Mouse (Mus musculus): ENCODE results near the gene Tmprss11e. TPM values are rescaled to one million over a fixed set of nuclear protein-coding genes. Genes with fewer than 3 reads are reported as not detected.

Gene Tmprss11e
- polyA plus RNA-seq, 1 experiment from 2014 or later = 0.10 TPM

- no peaks in the 10 kb centered on the region for H3K9me3 ChIP-seq (replicated peaks; ENCODE audit: control insufficient read depth, low read length)
- H3K4me2 ChIP-seq = no peak overlapping the region
- H3K4me1 ChIP-seq (ENCODE audit: control insufficient read depth, insufficient read depth, low read length) = no peaks in the 10 kb centered on the region
- no peak overlapping the region for H3K27ac ChIP-seq (ENCODE audit: low read depth, low read length)
- no peak overlapping the region for H3K4me3 ChIP-seq (ENCODE audit: low read depth, low read length)
- no peak overlapping the region for H3K9ac ChIP-seq (ENCODE audit: low read depth, low read length)
- ATAC-seq (replicated peaks; ENCODE audit: insufficient number of reproducible peaks, low FRiP score, low TSS enrichment) = no peak
- H3K36me3 ChIP-seq (ENCODE audit: control insufficient read depth, insufficient read depth, low read length) = no peaks in the 10 kb centered on the region
- no peaks in the 10 kb centered on the region for H3K27me3 ChIP-seq (ENCODE audit: control insufficient read depth, insufficient read depth, low read length)
These were observed 25.4 kb upstream of the Tmprss11e start for GRCm38 (mm10) chr5:86771010-86771409.

DNA sequence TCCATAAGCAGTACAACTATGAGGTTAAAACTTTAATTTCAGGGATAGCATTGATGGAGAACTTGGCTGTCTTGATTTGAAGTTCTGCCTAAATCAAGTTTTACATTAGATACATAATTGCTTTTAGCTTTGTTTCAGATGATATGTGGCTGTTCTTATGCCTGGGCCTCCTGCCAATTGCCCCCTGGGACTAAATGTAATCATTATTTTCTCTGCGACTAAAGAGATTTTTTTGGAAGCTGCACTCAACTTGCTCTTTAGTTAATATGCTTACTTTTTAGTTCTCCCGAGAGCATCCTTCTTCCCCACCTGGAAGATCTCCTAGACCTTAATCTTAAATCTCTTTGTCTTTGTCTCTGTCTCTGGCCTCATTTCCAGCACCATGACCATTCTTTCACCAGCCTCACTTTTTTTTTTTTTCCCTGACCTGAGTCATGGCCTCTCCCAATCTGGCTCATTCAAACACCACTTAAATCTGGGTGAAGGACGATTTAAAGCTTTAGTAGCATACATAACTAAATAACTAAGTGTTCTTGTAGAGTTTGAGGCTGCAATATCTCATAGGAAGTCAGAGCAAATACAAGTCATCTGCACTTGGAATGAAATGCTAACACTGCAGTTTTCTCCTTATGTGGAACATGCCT is 23.5 kb upstream of the Tmprss11e start:
- H3K27ac ChIP-seq (ENCODE audit: low read depth, low read length) = no peak overlapping the region
- no peak overlapping the region for H3K4me3 ChIP-seq (ENCODE audit: low read depth, low read length)
- H3K4me1 ChIP-seq (ENCODE audit: control insufficient read depth, insufficient read depth, low read length) = no peaks in the 10 kb centered on the region
- H3K36me3 ChIP-seq (ENCODE audit: control insufficient read depth, insufficient read depth, low read length) = no peaks in the 10 kb centered on the region
- no peak overlapping the region for H3K9ac ChIP-seq (ENCODE audit: low read depth, low read length)
- 48% methylated on average over 3 of the region's 3 CpGs for WGBS (ENCODE audit: insufficient replicate concordance)
- no peaks in the 10 kb centered on the region for H3K27me3 ChIP-seq (ENCODE audit: control insufficient read depth, insufficient read depth, low read length)
- no peaks in the 10 kb centered on the region for H3K9me3 ChIP-seq (replicated peaks; ENCODE audit: control insufficient read depth, low read length)
- no peak for ATAC-seq (replicated peaks; ENCODE audit: insufficient number of reproducible peaks, low FRiP score, low TSS enrichment)
- H3K4me2 ChIP-seq = no peak overlapping the region

- no peaks in the 10 kb centered on the region for H3K9me3 ChIP-seq (replicated peaks; ENCODE audit: control insufficient read depth, low read length)
- no peak overlapping the region for H3K4me2 ChIP-seq
- no peak for ATAC-seq (replicated peaks; ENCODE audit: insufficient number of reproducible peaks, low FRiP score, low TSS enrichment)
- H3K36me3 ChIP-seq (ENCODE audit: control insufficient read depth, insufficient read depth, low read length) = no peaks in the 10 kb centered on the region
- H3K27ac ChIP-seq (ENCODE audit: low read depth, low read length) = no peak overlapping the region
- WGBS (ENCODE audit: insufficient replicate concordance) = 56% methylated on average over 3 of the region's 3 CpGs
- H3K4me1 ChIP-seq (ENCODE audit: control insufficient read depth, insufficient read depth, low read length) = no peaks in the 10 kb centered on the region
- H3K4me3 ChIP-seq (ENCODE audit: low read depth, low read length) = no peak overlapping the region
- no peaks in the 10 kb centered on the region for H3K27me3 ChIP-seq (ENCODE audit: control insufficient read depth, insufficient read depth, low read length)
- H3K9ac ChIP-seq (ENCODE audit: low read depth, low read length) = no peak overlapping the region
These were observed 2.8 kb downstream of the Tmprss11e start for GRCm38 (mm10) chr5:86742796-86743195.

DNA sequence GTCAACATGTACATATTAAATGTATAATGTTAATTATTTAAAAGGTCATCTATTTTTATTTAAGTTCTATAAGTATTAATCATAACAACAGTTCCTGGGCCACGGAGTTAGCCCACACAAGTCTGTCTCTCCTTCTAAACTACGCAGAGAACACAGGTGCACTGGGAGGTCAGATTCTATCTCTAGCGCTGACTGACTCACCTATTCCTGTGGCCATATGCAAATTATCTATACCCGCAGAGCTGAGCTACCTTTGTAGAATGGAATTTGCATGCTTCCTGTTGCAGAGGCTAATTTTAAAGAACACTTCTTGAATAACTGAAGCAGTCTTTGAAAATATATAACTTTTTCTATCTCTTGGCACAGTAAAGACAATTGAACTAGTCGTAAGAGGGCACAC is 4.5 kb downstream of the Tmprss11e start:
- Histone ChIP-seq H3K27me3 (ENCODE audit: control insufficient read depth, insufficient read depth, low read length) (no peaks in the 10 kb centered on the region), H3K4me1 (ENCODE audit: control insufficient read depth, insufficient read depth, low read length) (no peaks in the 10 kb centered on the region), H3K36me3 (ENCODE audit: control insufficient read depth, insufficient read depth, low read length) (no peaks in the 10 kb centered on the region), H3K9me3 (replicated peaks; ENCODE audit: control insufficient read depth, low read length) (no peaks in the 10 kb centered on the region), H3K9ac (ENCODE audit: low read depth, low read length) (no peak overlapping the region), H3K27ac (ENCODE audit: low read depth, low read length) (no peak overlapping the region), H3K4me3 (ENCODE audit: low read depth, low read length) (no peak overlapping the region), H3K4me2 (no peak overlapping the region)
- ATAC-seq (replicated peaks; ENCODE audit: insufficient number of reproducible peaks, low FRiP score, low TSS enrichment) = no peak
- WGBS (ENCODE audit: insufficient replicate concordance) = 73% methylated on average over 5 of the region's 5 CpGs

DNA sequence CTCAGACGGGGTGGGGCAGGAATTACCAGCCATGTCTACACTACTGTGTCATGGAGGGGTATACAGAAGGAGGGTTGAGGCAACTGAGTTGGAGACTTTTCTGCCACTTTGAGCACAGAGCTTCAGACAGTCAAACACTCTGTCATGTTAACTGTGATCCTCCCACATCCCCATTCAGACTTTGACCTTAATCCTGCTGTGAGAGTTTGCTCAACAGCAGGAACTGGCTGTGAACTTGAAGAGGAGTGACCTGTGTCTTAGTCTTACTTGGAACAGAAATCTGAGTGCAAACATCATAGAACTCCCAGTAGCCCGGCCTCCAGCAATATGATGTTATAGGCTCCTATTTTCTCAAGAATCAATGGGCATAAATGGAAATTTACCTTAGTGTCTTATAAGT is 9.8 kb downstream of the Tmprss11e start:
- H3K9ac ChIP-seq (ENCODE audit: low read depth, low read length) = no peak overlapping the region
- no peak for ATAC-seq (replicated peaks; ENCODE audit: insufficient number of reproducible peaks, low FRiP score, low TSS enrichment)
- H3K27ac ChIP-seq (ENCODE audit: low read depth, low read length) = no peak overlapping the region
- H3K27me3 ChIP-seq (ENCODE audit: control insufficient read depth, insufficient read depth, low read length) = no peaks in the 10 kb centered on the region
- no peak overlapping the region for H3K4me3 ChIP-seq (ENCODE audit: low read depth, low read length)
- no peaks in the 10 kb centered on the region for H3K4me1 ChIP-seq (ENCODE audit: control insufficient read depth, insufficient read depth, low read length)
- H3K36me3 ChIP-seq (ENCODE audit: control insufficient read depth, insufficient read depth, low read length) = no peaks in the 10 kb centered on the region
- 73% methylated on average over 2 of the region's 2 CpGs for WGBS (ENCODE audit: insufficient replicate concordance)
- H3K9me3 ChIP-seq (replicated peaks; ENCODE audit: control insufficient read depth, low read length) = no peaks in the 10 kb centered on the region
- H3K4me2 ChIP-seq = no peak overlapping the region

GRCm38 (mm10) chr5:86730587-86730986 is 15.0 kb downstream of the Tmprss11e start:
- no peaks in the 10 kb centered on the region for H3K9me3 ChIP-seq (replicated peaks; ENCODE audit: control insufficient read depth, low read length)
- no peak overlapping the region for H3K9ac ChIP-seq (ENCODE audit: low read depth, low read length)
- no peak overlapping the region for H3K4me2 ChIP-seq
- no peaks in the 10 kb centered on the region for H3K27me3 ChIP-seq (ENCODE audit: control insufficient read depth, insufficient read depth, low read length)
- H3K4me3 ChIP-seq (ENCODE audit: low read depth, low read length) = no peak overlapping the region
- 38% methylated on average over 4 of the region's 4 CpGs for WGBS (ENCODE audit: insufficient replicate concordance)
- no peak overlapping the region for H3K27ac ChIP-seq (ENCODE audit: low read depth, low read length)
- no peaks in the 10 kb centered on the region for H3K4me1 ChIP-seq (ENCODE audit: control insufficient read depth, insufficient read depth, low read length)
- no peaks in the 10 kb centered on the region for H3K36me3 ChIP-seq (ENCODE audit: control insufficient read depth, insufficient read depth, low read length)
- ATAC-seq (replicated peaks; ENCODE audit: insufficient number of reproducible peaks, low FRiP score, low TSS enrichment) = no peak

GRCm38 (mm10) chr5:86728574-86728973 is 17.0 kb downstream of the Tmprss11e start:
- no peaks in the 10 kb centered on the region for H3K4me1 ChIP-seq (ENCODE audit: control insufficient read depth, insufficient read depth, low read length)
- H3K9ac ChIP-seq (ENCODE audit: low read depth, low read length) = no peak overlapping the region
- H3K9me3 ChIP-seq (replicated peaks; ENCODE audit: control insufficient read depth, low read length) = no peaks in the 10 kb centered on the region
- H3K27ac ChIP-seq (ENCODE audit: low read depth, low read length) = no peak overlapping the region
- no peaks in the 10 kb centered on the region for H3K27me3 ChIP-seq (ENCODE audit: control insufficient read depth, insufficient read depth, low read length)
- H3K36me3 ChIP-seq (ENCODE audit: control insufficient read depth, insufficient read depth, low read length) = no peaks in the 10 kb centered on the region
- 53% methylated on average over 6 of the region's 6 CpGs for WGBS (ENCODE audit: insufficient replicate concordance)
- no peak for ATAC-seq (replicated peaks; ENCODE audit: insufficient number of reproducible peaks, low FRiP score, low TSS enrichment)
- no peak overlapping the region for H3K4me3 ChIP-seq (ENCODE audit: low read depth, low read length)
- no peak overlapping the region for H3K4me2 ChIP-seq

DNA sequence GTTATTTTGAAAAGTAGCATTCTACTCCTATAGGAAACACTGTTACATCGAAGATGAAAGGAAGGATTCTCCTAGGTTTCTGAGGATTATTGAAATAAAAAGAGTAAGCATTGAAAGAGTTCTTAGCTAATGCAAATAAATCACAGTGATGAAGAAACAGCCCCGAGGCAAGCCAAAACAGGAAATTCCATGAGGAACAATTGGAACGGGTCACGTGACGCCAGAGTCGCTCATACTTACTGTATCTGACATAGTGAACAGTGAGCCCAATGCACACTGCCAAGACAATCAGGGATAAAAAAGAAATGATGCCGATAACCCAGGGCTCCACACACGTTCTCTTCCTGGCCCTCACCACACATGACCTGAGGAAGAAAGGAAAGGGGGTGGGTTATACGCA is 18.6 kb downstream of the Tmprss11e start:
- Histone ChIP-seq H3K27me3 (ENCODE audit: control insufficient read depth, insufficient read depth, low read length) (no peaks in the 10 kb centered on the region), H3K4me3 (ENCODE audit: low read depth, low read length) (no peak overlapping the region), H3K4me1 (ENCODE audit: control insufficient read depth, insufficient read depth, low read length) (no peaks in the 10 kb centered on the region), H3K4me2 (no peak overlapping the region), H3K27ac (ENCODE audit: low read depth, low read length) (no peak overlapping the region), H3K9me3 (replicated peaks; ENCODE audit: control insufficient read depth, low read length) (no peaks in the 10 kb centered on the region), H3K36me3 (ENCODE audit: control insufficient read depth, insufficient read depth, low read length) (no peaks in the 10 kb centered on the region), H3K9ac (ENCODE audit: low read depth, low read length) (no peak overlapping the region)
- 73% methylated on average over 9 of the region's 9 CpGs for WGBS (ENCODE audit: insufficient replicate concordance)
- ATAC-seq (replicated peaks; ENCODE audit: insufficient number of reproducible peaks, low FRiP score, low TSS enrichment) = no peak

DNA sequence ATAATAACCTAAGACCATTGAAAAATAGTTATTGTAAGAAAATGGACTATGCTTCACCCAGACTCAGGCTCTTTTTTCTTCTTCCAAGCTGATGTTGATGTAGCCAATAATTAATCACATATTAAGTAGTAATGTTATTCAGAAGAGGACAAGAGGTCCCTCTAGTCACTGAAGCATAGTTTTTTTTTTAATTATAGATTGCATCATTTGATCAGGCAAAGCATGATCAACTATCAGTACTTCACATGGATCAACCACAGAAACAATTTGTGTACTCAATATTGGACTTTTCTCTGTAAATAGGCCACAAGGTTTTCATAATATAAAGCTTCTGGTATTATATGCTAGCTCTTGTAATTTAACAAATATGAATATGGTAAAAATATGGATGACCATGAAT is 20.6 kb downstream of the Tmprss11e start:
- no peaks in the 10 kb centered on the region for H3K36me3 ChIP-seq (ENCODE audit: control insufficient read depth, insufficient read depth, low read length)
- no peaks in the 10 kb centered on the region for H3K4me1 ChIP-seq (ENCODE audit: control insufficient read depth, insufficient read depth, low read length)
- no peak overlapping the region for H3K27ac ChIP-seq (ENCODE audit: low read depth, low read length)
- no peak overlapping the region for H3K4me2 ChIP-seq
- no peak overlapping the region for H3K9ac ChIP-seq (ENCODE audit: low read depth, low read length)
- no peaks in the 10 kb centered on the region for H3K27me3 ChIP-seq (ENCODE audit: control insufficient read depth, insufficient read depth, low read length)
- no peak for ATAC-seq (replicated peaks; ENCODE audit: insufficient number of reproducible peaks, low FRiP score, low TSS enrichment)
- no peak overlapping the region for H3K4me3 ChIP-seq (ENCODE audit: low read depth, low read length)
- H3K9me3 ChIP-seq (replicated peaks; ENCODE audit: control insufficient read depth, low read length) = no peaks in the 10 kb centered on the region

Measured in heart, embryonic 11.5 days (tissue).